Mouse (Mus musculus) intestine, embryonic 16.5 days (tissue): ENCODE data around the gene Cyth3. TPM values are rescaled to one million over a fixed set of nuclear protein-coding genes. Genes with fewer than 3 reads are reported as not detected.
A peak's percentile ranks its signal among the peaks of the same experiment; 100 is the strongest.

Experiments
- ATAC-seq: fragments of 200-750 bp; cut with Nextera tagmentation; 2 replicates; pipeline ENCODE4 v1.8.0; 2017; ENCODE audit warnings: moderate TSS enrichment, moderate library complexity
- H3K27ac ChIP-seq: fragments of 300-500 bp; sonication (generic); 2 replicates; pipeline ENCODE4 v1.5.1; 2014; ENCODE audit warnings: mild to moderate bottlenecking, low read length
- H3K27me3 ChIP-seq: fragments of 300-500 bp; sonication (generic); replicated peaks from 2 replicates; pipeline ENCODE4 v1.6.1; 2014; ENCODE audit warnings: low read length, control low read depth, mixed read lengths; ENCODE audit not compliant: control insufficient read depth, insufficient read depth
- H3K36me3 ChIP-seq: fragments of 300-500 bp; sonication (generic); 2 replicates; pipeline ENCODE4 v1.6.1; 2014; ENCODE audit warnings: low read length, control low read depth; ENCODE audit not compliant: control insufficient read depth, insufficient read depth
- H3K4me1 ChIP-seq: fragments of 300-500 bp; sonication (generic); 2 replicates; pipeline ENCODE4 v1.6.1; 2014; ENCODE audit warnings: low read length, control low read depth, mixed read lengths; ENCODE audit not compliant: control insufficient read depth, insufficient read depth
- H3K4me2 ChIP-seq: fragments of 300-500 bp; sonication (generic); 2 replicates; pipeline ENCODE4 v1.6.1; 2014; ENCODE audit warnings: low read depth, low read length, control low read depth
- H3K4me3 ChIP-seq: fragments of 300-500 bp; sonication (generic); 2 replicates; pipeline ENCODE4 v1.5.1; 2014; ENCODE audit warnings: mild to moderate bottlenecking, low read length
- H3K9ac ChIP-seq: fragments of 300-500 bp; sonication (generic); 2 replicates; pipeline ENCODE4 v1.6.1; 2014; ENCODE audit warnings: low read depth, low read length
- H3K9me3 ChIP-seq: fragments of 300-500 bp; sonication (generic); 2 replicates; pipeline ENCODE4 v1.6.1; 2016; ENCODE audit warnings: low read length, control low read depth; ENCODE audit not compliant: control insufficient read depth
- WGBS: fragments of 180-500 bp; shearing (Covaris S2); extraction: QIAGEN DNeasy Blood & Tissue Kit; methylation state at CpG from one replicate; pipeline ENCODE4 v1.1.7; 2014; 5-methylcytosine and 5-hydroxymethylcytosine counted together
- polyA plus RNA-seq: library from polyadenylated mRNA; unstranded; fragments of >200 nt; fragmentation: Nextera tagmentation; extraction: Ambion mirVana; gene quantifications from 2 replicates; pipeline ENCODE4 v1.2.1, GENCODE M21; 2015

Gene Cyth3
- polyA plus RNA-seq, 1 experiment from 2014 or later, result 42.5 TPM

DNA sequence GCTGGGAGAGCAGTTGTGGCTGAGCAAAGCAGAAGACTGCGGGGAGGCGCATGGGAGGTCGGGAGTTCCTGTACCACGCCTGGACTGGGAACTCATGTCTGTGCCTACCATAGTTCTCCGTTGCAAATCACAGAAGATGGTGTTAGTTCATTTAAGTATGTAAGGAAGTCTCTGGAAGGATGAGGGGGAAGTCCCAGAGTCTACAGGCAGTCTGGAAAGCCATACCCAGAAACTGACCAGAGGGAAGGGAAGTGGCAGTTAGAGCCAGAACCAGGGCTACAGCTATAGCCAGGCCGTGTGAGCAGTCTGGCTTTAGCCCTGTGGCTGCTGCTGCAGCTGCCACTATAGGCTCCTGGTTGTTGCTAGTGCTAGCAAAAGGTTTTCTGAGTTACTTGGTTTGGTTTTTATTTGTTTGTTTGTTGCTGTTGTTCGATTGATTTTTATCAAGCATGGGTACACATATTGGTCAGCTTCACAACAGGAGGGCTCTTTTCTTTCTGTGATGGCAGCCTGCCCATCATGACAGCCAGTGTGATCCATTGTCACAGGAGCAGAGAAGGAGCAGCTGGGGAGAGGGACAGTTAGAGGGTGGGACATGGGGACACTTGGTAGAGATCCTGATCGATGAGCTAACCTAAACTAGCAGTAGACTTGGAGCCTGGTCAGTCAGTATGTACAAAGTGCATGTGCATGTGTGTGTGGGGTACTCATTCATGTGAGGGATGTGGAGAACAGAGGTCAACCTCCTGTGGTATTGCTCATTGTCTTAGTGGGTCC is 29.8 kb downstream of the Cyth3 start:
- Histone ChIP-seq H3K9ac (no peak overlapping the region), H3K4me1 (peaks cover 24% of the 10 kb centered on the region), H3K36me3 (no peaks in the 10 kb centered on the region), H3K4me2 (no peak overlapping the region), H3K4me3 (no peak overlapping the region), H3K9me3 (no peaks in the 10 kb centered on the region), H3K27ac (no peak overlapping the region), H3K27me3 (no peaks in the 10 kb centered on the region)
- WGBS, result 76% methylated on average over 8 of the region's 8 CpGs
- no peak for ATAC-seq

- no peak overlapping the region for H3K9ac ChIP-seq
- H3K27ac ChIP-seq, result no peak overlapping the region
- peaks cover 28% of the 10 kb centered on the region for H3K4me1 ChIP-seq
- no peak overlapping the region for H3K4me3 ChIP-seq
- 84% methylated on average over 5 of the region's 5 CpGs for WGBS
- no peak overlapping the region for H3K4me2 ChIP-seq
- H3K36me3 ChIP-seq, result no peaks in the 10 kb centered on the region
- no peaks in the 10 kb centered on the region for H3K27me3 ChIP-seq
- H3K9me3 ChIP-seq, result no peaks in the 10 kb centered on the region
- ATAC-seq, result no peak
Observed at GRCm38 (mm10) chr5:143653497-143653896, 31.2 kb downstream of the Cyth3 start.

DNA sequence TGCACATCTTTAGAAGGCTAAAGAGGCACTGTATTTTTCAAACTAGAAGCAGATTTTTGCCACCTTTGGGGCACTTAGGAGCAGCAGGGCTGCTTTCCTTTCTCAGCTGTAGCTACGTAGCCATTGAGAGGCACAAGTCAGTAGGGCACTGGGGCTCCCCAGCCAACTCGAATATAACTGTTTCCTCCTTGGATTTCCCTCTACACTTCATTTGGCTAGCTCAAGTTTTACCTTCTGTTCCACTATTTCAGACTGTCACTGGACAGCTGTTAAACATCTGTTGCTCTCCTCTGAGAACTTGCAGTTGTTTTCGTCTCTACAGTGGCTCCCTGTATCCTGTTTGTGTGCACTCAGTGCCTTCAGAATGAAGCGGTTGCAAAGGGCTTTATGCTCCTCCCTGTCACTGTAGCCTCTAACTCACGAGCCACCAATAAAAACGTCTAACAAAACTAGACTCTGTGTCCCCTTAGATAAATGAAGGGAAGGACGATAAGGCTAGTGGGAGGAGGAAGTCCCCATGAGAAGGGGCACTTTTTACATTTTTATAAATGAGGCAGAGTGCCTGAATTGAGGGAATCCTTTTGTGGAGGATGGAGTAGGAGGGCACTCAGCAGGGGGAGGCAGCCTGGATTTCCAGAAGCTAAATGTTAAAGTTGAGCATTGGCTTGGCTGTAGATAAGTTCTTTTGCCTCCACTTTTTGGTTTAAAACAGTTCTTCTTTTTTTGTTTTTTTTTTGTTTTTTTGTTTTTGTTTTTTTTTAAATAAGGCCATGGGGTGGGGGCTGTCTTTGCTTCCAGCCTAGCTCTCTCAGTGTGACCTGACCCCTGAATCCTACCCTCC is 32.6 kb downstream of the Cyth3 start:
- H3K4me3 ChIP-seq, result no peak overlapping the region
- no peak overlapping the region for H3K9ac ChIP-seq
- H3K27ac ChIP-seq, result peak overlapping the region; percentile 86
- no peaks in the 10 kb centered on the region for H3K36me3 ChIP-seq
- ATAC-seq, result peak; percentile 83
- H3K4me2 ChIP-seq, result no peak overlapping the region
- peaks cover 31% of the 10 kb centered on the region for H3K4me1 ChIP-seq
- H3K9me3 ChIP-seq, result no peaks in the 10 kb centered on the region
- no peaks in the 10 kb centered on the region for H3K27me3 ChIP-seq
- 15% methylated on average over 7 of the region's 7 CpGs for WGBS

DNA sequence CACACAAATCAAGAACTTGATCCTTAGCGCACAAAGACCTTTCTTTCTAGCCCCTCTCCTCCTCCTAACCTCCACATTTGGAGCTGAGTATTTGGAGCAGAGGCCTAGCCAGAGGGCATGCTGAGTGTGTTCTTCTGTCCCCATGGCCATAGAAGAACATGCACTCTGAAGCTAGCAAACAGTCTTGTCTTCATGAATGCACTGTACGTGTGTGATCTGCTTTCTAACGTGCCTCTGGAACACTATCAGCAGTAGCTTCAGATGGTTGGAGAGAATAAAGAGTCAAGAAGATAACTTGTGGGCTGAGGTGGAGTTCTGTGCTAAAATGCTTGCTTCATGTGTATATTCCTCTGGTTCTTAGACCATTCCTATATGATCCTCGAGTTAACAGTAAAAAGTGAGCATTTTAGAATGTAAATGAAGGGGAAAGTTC is 33.3 kb downstream of the Cyth3 start:
- H3K36me3 ChIP-seq, result no peaks in the 10 kb centered on the region
- H3K4me1 ChIP-seq, result peaks cover 31% of the 10 kb centered on the region
- no peak for ATAC-seq
- no peak overlapping the region for H3K4me2 ChIP-seq
- H3K4me3 ChIP-seq, result no peak overlapping the region
- 66% methylated on average over 4 of the region's 4 CpGs for WGBS
- H3K9ac ChIP-seq, result no peak overlapping the region
- H3K9me3 ChIP-seq, result no peaks in the 10 kb centered on the region
- H3K27ac ChIP-seq, result peak overlapping the region; percentile 86; the same call in 1 of the 2 replicates
- no peaks in the 10 kb centered on the region for H3K27me3 ChIP-seq

DNA sequence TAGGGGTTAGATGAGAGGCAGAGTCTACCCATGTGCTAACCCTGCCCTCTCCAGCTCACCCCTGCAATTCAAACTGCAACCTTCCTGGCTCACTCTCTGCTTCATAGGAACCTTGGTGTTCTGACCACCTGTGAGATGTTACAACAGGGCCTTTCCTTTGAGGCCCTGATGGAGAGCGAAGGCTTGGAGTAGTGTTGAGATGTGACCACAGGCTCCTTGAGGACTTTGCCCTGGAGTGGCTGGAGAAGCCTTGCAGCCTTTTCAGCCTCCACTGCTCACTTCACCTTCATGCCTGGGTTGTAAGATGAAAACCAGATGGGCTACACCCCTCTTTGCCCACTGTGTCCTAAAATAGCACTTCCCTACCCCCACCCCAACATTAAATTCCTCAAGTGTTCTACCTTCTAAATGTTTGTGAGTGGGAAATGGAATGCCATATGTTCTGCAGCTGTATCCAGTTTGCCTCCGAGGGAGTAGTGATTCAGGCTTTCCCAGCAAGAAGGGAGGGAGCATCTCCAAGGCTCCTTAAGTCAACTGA is 34.5 kb downstream of the Cyth3 start:
- Histone ChIP-seq H3K9me3 (no peaks in the 10 kb centered on the region), H3K4me2 (no peak overlapping the region), H3K4me1 (peaks cover 34% of the 10 kb centered on the region), H3K36me3 (no peaks in the 10 kb centered on the region), H3K27ac (peak overlapping the region; percentile 35), H3K27me3 (no peaks in the 10 kb centered on the region), H3K4me3 (no peak overlapping the region), H3K9ac (no peak overlapping the region)
- ATAC-seq, result 0 out of 2 replicates have a peak, but pooled peaks have one; percentile 38
- WGBS, result 55% methylated on average over 2 of the region's 2 CpGs

GRCm38 (mm10) chr5:143659021-143659523 is 36.8 kb downstream of the Cyth3 start:
- Histone ChIP-seq H3K27ac (no peak overlapping the region), H3K4me3 (no peak overlapping the region), H3K9me3 (no peaks in the 10 kb centered on the region), H3K4me1 (peaks cover 36% of the 10 kb centered on the region), H3K4me2 (no peak overlapping the region), H3K36me3 (no peaks in the 10 kb centered on the region), H3K27me3 (no peaks in the 10 kb centered on the region), H3K9ac (no peak overlapping the region)
- WGBS, result 90% methylated on average over 8 of the region's 8 CpGs
- ATAC-seq, result no peak

DNA sequence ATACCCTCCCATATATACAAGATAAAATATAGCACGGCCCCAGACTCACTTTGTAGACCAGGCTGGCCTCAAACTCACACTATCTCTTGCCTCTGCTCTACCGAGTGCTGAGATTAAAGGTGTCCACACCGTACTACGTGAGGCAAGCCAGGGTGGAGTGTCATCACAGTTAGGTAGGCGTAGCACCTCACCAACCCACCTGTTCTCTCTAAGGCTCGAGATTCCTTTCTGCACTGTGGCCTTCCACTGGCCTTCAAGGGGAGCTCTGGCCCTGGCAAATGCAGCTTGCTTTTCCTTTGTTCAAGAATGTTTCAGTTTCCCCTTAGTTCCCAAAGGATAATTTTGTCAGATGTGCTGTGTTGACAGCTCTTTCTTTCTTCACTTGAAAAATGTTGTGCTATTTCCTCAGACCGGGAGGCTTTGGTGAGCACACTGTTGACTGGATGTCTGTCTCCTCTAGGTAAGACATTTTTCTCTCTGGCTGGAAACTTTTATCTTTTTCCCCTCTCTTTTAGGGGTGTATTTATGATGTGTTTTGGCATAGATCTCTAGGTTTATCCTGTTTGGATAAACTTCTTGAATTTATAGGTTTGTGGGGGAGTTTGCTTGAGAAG is 40.9 kb downstream of the Cyth3 start:
- 58% methylated on average over 7 of the region's 7 CpGs for WGBS
- no peak overlapping the region for H3K27ac ChIP-seq
- no peak overlapping the region for H3K4me3 ChIP-seq
- no peak for ATAC-seq
- H3K4me2 ChIP-seq, result no peak overlapping the region
- no peaks in the 10 kb centered on the region for H3K9me3 ChIP-seq
- peaks cover 8% of the 10 kb centered on the region for H3K4me1 ChIP-seq
- no peaks in the 10 kb centered on the region for H3K27me3 ChIP-seq
- no peaks in the 10 kb centered on the region for H3K36me3 ChIP-seq
- no peak overlapping the region for H3K9ac ChIP-seq

- no peaks in the 10 kb centered on the region for H3K36me3 ChIP-seq
- no peak overlapping the region for H3K4me2 ChIP-seq
- H3K4me3 ChIP-seq, result no peak overlapping the region
- H3K9me3 ChIP-seq, result no peaks in the 10 kb centered on the region
- H3K27ac ChIP-seq, result no peak overlapping the region
- ATAC-seq, result no peak
- peaks cover 8% of the 10 kb centered on the region for H3K4me1 ChIP-seq
- no peak overlapping the region for H3K9ac ChIP-seq
- 73% methylated on average over 2 of the region's 2 CpGs for WGBS
- H3K27me3 ChIP-seq, result no peaks in the 10 kb centered on the region
Observed at GRCm38 (mm10) chr5:143665561-143665960, 43.3 kb downstream of the Cyth3 start.

GRCm38 (mm10) chr5:143666015-143666414 is 43.8 kb downstream of the Cyth3 start:
- Histone ChIP-seq H3K27me3 (no peaks in the 10 kb centered on the region), H3K4me1 (peaks cover 5% of the 10 kb centered on the region; the same call in 1 of the 2 replicates), H3K4me3 (no peak overlapping the region), H3K4me2 (no peak overlapping the region), H3K9me3 (no peaks in the 10 kb centered on the region), H3K9ac (no peak overlapping the region), H3K27ac (no peak overlapping the region), H3K36me3 (no peaks in the 10 kb centered on the region)
- 100% methylated on average over 1 of the region's 1 CpGs for WGBS
- no peak for ATAC-seq
